Mouse (Mus musculus) ES-E14 (cell line): ENCODE measurements at regions not wholly inside any gene's neighbourhood (a gene's known extent, or its start where the extent isn't known, plus 50 kb on each side); places are given as distances from the start of the nearest gene placed in this dataset.

Experiments
- CHD2 ChIP-seq: IDR thresholded peaks from 2 replicates; pipeline ENCODE4 v1.6.1; 2014; ENCODE audit warnings: mild to moderate bottlenecking, low read depth, low read length, inconsistent platforms
- HCFC1 ChIP-seq: IDR thresholded peaks from 2 replicates; pipeline ENCODE4 v1.6.1; 2012; ENCODE audit warnings: low read length, inconsistent platforms, borderline replicate concordance; ENCODE audit not compliant: insufficient read depth
- ZC3H11A ChIP-seq: IDR thresholded peaks from 2 replicates; pipeline ENCODE4 v1.6.1; 2012; ENCODE audit warnings: low read depth, mild to moderate bottlenecking, inconsistent platforms, low read length, borderline replicate concordance
- ZNF384 ChIP-seq: IDR thresholded peaks from 2 replicates; pipeline ENCODE4 v1.6.1; 2012; ENCODE audit warnings: low read depth, low read length, inconsistent platforms

- TF ChIP-seq HCFC1 (no peak), ZNF384 (no peak), ZC3H11A (no peak), CHD2 (no peak)
Measured at GRCm38 (mm10) chr15:56484693-56485092, 992.7 kb downstream of the Slc22a22 start.
